Mouse (Mus musculus): ENCODE data around the gene Ackr2. TPM values are rescaled to one million over a fixed set of nuclear protein-coding genes. Genes with fewer than 3 reads are reported as not detected.

Ackr2 gene
- not detected in 2 replicates for polyA plus RNA-seq (2012; ENCODE audit: insufficient read depth, insufficient read length, missing spikeins)

- Histone ChIP-seq H3K4me1 (ENCODE audit: control insufficient read depth, insufficient read depth, low read length) (peaks cover under 1% of the 10 kb centered on the region; the same call in 1 of the 2 replicates), H3K4me3 (ENCODE audit: insufficient read depth, low read length) (no peak within 1 kb of the TSS), H3K27ac (ENCODE audit: insufficient read depth, low read depth, low read length) (no peak within 1 kb of the TSS)
- TF ChIP-seq CTCF (IDR thresholded peaks at IDR 0.05; ENCODE audit: low read depth, low read length) (no peak), POLR2A (IDR thresholded peaks at IDR 0.05; ENCODE audit: borderline replicate concordance, low read depth, low read length) (no peak)
Measured at GRCm38 (mm10) chr9:121898245-121898644, at the start of gene Ackr2. Gene Ackr2 (plus strand): TSS chr9:121898355.

- TF ChIP-seq POLR2A (IDR thresholded peaks at IDR 0.05; ENCODE audit: borderline replicate concordance, low read depth, low read length) (no peak), CTCF (IDR thresholded peaks at IDR 0.05; ENCODE audit: low read depth, low read length) (no peak)
- Histone ChIP-seq H3K4me3 (ENCODE audit: insufficient read depth, low read length) (no peak overlapping the region), H3K27ac (ENCODE audit: insufficient read depth, low read depth, low read length) (no peak overlapping the region), H3K4me1 (ENCODE audit: control insufficient read depth, insufficient read depth, low read length) (peaks cover 11% of the 10 kb centered on the region)
Measured at GRCm38 (mm10) chr9:121854246-121854645, 43.9 kb upstream of the Ackr2 start.

DNA sequence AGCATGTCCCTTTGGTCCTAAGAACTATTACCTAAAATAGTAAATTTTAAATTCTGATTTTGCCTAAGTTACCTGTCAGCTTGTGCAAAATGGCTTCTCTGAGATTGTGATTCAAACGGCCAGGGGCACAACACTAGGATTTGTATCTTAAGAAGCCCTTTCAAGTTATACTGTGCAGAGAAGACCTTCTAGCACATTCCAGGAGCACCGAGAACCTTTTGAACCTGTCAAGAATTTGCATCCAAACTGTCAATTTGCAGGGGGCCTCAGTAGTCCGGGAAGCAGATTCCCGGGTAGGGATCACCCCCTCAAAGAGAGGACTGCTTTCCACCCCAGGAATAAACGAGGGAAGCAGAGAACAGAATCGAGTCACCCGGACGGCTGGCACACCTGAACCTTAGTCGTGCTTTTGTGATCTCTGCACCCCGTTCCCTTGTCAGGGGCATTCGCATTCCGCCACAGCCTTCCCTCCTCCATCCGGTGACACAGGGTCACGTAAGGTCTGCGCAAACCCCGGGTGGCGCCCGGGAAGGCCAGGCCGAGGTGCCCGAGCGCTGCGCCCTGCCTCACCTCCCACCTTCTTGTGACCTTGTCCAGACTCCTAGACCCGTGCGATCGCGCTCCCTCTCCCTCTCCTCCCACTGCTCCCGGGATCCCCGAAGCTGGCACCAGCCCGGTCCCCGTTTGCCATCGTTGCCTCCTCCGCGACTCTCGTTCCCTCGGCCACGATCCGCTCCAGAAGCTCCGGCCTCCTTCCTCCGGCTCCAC, 41.3 kb upstream of the Ackr2 start:
- Histone ChIP-seq H3K4me1 (ENCODE audit: control insufficient read depth, insufficient read depth, low read length) (peaks cover 11% of the 10 kb centered on the region), H3K27ac (ENCODE audit: insufficient read depth, low read depth, low read length) (no peak overlapping the region), H3K4me3 (ENCODE audit: insufficient read depth, low read length) (peak overlapping the region; percentile 89)
- TF ChIP-seq POLR2A (IDR thresholded peaks at IDR 0.05; ENCODE audit: borderline replicate concordance, low read depth, low read length) (no peak), CTCF (IDR thresholded peaks at IDR 0.05; ENCODE audit: low read depth, low read length) (no peak)

GRCm38 (mm10) chr9:121857474-121858152, 40.5 kb upstream of the Ackr2 start:
- TF ChIP-seq CTCF (IDR thresholded peaks at IDR 0.05; ENCODE audit: low read depth, low read length) (no peak), POLR2A (IDR thresholded peaks at IDR 0.05; ENCODE audit: borderline replicate concordance, low read depth, low read length) (peak; percentile 79; the same call in 1 of the 2 replicates)
- H3K27ac ChIP-seq (ENCODE audit: insufficient read depth, low read depth, low read length) = peak overlapping the region; percentile 83
- H3K4me3 ChIP-seq (ENCODE audit: insufficient read depth, low read length) = peak overlapping the region; percentile 89
- H3K4me1 ChIP-seq (ENCODE audit: control insufficient read depth, insufficient read depth, low read length) = peaks cover 11% of the 10 kb centered on the region

DNA sequence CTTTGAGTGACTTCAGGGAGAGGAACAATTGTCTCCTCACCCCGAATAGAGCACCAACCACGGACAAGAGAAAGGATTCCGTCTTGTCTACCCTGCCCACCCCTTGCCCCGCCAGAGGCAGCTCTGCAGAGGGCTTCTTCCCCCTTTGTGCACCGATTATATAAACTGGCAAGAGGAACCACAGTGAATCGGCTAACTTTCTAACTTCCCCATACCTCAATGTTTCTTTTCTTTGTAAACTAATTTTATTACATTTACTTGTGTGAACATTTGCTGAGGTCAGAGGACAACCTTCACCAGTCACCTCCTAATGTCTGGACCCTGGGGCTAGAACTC, 40.0 kb upstream of the Ackr2 start, which contains the start of gene Higd1a:
Higd1a (minus strand) TSS at position 210 of the 336 bp plus-strand sequence.
- peaks cover 11% of the 10 kb centered on the region for H3K4me1 ChIP-seq (ENCODE audit: control insufficient read depth, insufficient read depth, low read length)
- peak within 1 kb of the TSS; percentile 89 for H3K4me3 ChIP-seq (ENCODE audit: insufficient read depth, low read length)
- no peak for TF ChIP-seq CTCF (IDR thresholded peaks at IDR 0.05; ENCODE audit: low read depth, low read length)
- H3K27ac ChIP-seq (ENCODE audit: insufficient read depth, low read depth, low read length) = peak within 1 kb of the TSS; percentile 83

DNA sequence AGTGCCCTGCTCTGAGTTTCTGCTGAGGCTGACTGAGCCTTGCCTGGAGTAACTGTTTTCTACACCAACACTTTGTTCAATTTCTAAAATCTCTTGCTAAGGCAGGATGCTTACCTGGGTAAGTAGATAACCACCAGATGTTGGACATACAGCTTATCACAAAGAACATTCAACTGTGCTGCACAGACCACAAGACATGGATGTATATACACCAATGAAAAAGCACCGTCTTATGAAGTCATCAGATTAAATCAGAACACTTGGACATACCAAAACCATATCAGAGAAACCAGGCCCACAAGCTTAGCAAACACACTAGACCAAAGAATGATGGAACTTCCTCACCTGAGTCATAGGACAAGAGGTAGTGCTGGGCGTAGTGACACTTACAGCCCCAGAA, 38.8 kb upstream of the Ackr2 start:
- H3K4me3 ChIP-seq (ENCODE audit: insufficient read depth, low read length) = no peak overlapping the region
- no peak overlapping the region for H3K27ac ChIP-seq (ENCODE audit: insufficient read depth, low read depth, low read length)
- no peak for TF ChIP-seq POLR2A (IDR thresholded peaks at IDR 0.05; ENCODE audit: borderline replicate concordance, low read depth, low read length)
- no peak for TF ChIP-seq CTCF (IDR thresholded peaks at IDR 0.05; ENCODE audit: low read depth, low read length)
- peaks cover 8% of the 10 kb centered on the region for H3K4me1 ChIP-seq (ENCODE audit: control insufficient read depth, insufficient read depth, low read length)

DNA sequence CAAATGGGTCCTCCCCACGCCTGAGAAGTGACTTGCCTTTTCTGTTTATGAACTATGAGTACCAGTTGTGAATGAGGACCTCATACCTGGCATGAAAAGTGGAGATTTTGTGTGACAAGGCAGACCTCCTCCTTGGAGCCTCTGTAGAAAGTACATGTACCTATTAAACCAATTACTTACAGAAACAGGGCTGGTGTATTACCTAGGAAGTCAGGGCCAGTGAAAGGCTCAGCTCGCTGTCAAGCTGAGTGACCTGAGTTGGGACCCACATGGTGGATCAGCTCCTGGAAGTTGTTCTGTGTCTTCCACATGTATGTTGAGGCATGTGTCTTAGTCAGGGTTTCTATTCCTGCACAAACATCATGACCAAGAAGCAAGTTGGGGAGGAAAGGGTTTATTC, 37.2 kb upstream of the Ackr2 start:
- Histone ChIP-seq H3K27ac (ENCODE audit: insufficient read depth, low read depth, low read length) (no peak overlapping the region), H3K4me1 (ENCODE audit: control insufficient read depth, insufficient read depth, low read length) (peaks cover 4% of the 10 kb centered on the region), H3K4me3 (ENCODE audit: insufficient read depth, low read length) (no peak overlapping the region)
- TF ChIP-seq POLR2A (IDR thresholded peaks at IDR 0.05; ENCODE audit: borderline replicate concordance, low read depth, low read length) (no peak), CTCF (IDR thresholded peaks at IDR 0.05; ENCODE audit: low read depth, low read length) (no peak)

DNA sequence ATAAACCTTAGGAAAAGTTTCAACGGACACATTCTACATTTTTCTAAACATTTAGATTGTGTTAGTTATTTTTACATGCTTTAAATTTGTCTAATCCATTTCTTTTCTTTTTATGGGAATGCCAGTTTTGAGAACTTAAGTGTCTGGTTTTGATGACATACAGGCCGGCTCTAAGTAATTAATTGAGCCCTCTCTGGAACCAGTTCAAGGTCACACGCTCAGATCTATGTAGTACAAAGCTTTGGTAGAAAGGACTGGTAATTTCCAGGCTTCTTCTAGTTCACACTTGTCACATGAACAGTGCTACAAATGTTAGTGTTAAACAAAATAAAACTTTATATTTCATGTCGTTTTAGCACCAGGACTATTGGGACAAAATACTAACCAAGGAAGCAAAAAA, 33.3 kb upstream of the Ackr2 start:
- Histone ChIP-seq H3K27ac (ENCODE audit: insufficient read depth, low read depth, low read length) (no peak overlapping the region), H3K4me1 (ENCODE audit: control insufficient read depth, insufficient read depth, low read length) (no peaks in the 10 kb centered on the region), H3K4me3 (ENCODE audit: insufficient read depth, low read length) (no peak overlapping the region)
- TF ChIP-seq POLR2A (IDR thresholded peaks at IDR 0.05; ENCODE audit: borderline replicate concordance, low read depth, low read length) = no peak
- no peak for TF ChIP-seq CTCF (IDR thresholded peaks at IDR 0.05; ENCODE audit: low read depth, low read length)

- Histone ChIP-seq H3K4me1 (ENCODE audit: control insufficient read depth, insufficient read depth, low read length) (no peaks in the 10 kb centered on the region), H3K27ac (ENCODE audit: insufficient read depth, low read depth, low read length) (no peak overlapping the region), H3K4me3 (ENCODE audit: insufficient read depth, low read length) (no peak overlapping the region)
- TF ChIP-seq POLR2A (IDR thresholded peaks at IDR 0.05; ENCODE audit: borderline replicate concordance, low read depth, low read length) = no peak
- no peak for TF ChIP-seq CTCF (IDR thresholded peaks at IDR 0.05; ENCODE audit: low read depth, low read length)
Measured at GRCm38 (mm10) chr9:121865425-121866008, 32.6 kb upstream of the Ackr2 start.

GRCm38 (mm10) chr9:121867632-121868031, 30.5 kb upstream of the Ackr2 start:
- H3K27ac ChIP-seq (ENCODE audit: insufficient read depth, low read depth, low read length) = no peak overlapping the region
- no peaks in the 10 kb centered on the region for H3K4me1 ChIP-seq (ENCODE audit: control insufficient read depth, insufficient read depth, low read length)
- H3K4me3 ChIP-seq (ENCODE audit: insufficient read depth, low read length) = no peak overlapping the region
- no peak for TF ChIP-seq CTCF (IDR thresholded peaks at IDR 0.05; ENCODE audit: low read depth, low read length)

Data from bone marrow macrophage, adult 2 months (primary cell).